Mouse (Mus musculus) urinary bladder, postnatal 25 days (tissue): Measurements from ENCODE around the gene Tex13a.

ENCODE experiments used
- DNase-seq: peaks from one replicate; pipeline ENCODE4 v3.0.0; 2022; ENCODE audit warnings: low spot score

Tex13a gene

DNA sequence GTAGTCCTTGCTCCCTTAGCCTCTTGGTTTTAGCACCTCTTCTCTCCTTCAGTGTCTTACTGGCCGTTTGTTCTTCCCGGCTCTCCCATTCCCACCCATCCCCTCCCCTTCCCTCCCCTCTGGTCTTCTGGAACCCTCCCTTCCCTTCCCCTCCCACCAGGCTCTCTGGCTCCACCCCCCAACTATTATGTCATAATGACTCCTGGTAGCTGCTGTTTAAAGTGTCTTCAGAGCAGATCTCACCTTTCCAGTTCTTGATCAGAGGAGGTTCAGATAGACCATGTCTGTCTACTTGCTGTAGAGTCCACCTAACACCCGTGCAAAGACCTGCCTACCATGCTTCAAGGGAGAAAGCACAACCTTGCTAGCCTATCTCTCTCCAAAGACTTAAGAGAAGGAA, at the start of gene Tex13a:
Gene Tex13a (minus strand): TSS at position 101 of the 400 bp plus-strand sequence.
- DNase-seq, result no peak

GRCm38 (mm10) chrX:138234626-138235025, 25.2 kb upstream of the Tex13a start:
- DNase-seq, result no peak

- peak; percentile 3 for DNase-seq
Observed at GRCm38 (mm10) chrX:138170146-138170545, 39.2 kb downstream of the Tex13a start.
